16 mouse cellular contexts compared by ENCODE assay signal in the genomic region with DNA sequence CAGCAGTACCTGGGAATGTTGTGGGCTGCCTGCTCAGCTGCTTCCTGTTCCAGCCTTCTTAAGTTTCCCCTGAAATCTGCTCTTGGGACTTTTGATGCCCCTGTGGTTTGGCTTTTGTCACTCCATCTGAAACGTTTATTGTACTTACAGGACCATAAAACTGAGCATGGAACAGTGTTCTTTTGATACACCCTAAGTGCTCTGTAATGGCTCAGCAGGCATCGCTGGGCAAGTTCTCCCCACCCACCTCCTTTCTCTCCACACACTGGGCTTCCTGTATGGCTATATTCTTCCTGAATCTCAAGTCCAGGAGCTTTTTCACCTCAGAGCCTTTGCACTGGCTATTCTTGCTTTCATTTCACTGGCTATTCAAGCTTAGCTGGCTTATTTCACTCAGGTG. TPM values are rescaled to one million over a fixed set of nuclear protein-coding genes. Genes with fewer than 3 reads are reported as not detected.
"Had no signal": no experiment of that assay in that cellular context is flagged by ENCODE, and none has a peak within 500 bp of the region (broad histone marks: within the 10 kb centered on the region; RNA-seq: fewer than 3 reads in every experiment).

No protein-coding gene starts in this region.

- H3K27ac ChIP-seq: kidney, embryonic 15.5 days; left cerebral cortex, adult 2 months; liver, embryonic 13.5 days; lung, embryonic 15.5 days; midbrain, embryonic 12.5 days; neural tube, embryonic 13.5 days; stomach, embryonic 15.5 days had no signal

- H3K9me3 ChIP-seq: kidney, embryonic 15.5 days; liver, embryonic 13.5 days; lung, embryonic 15.5 days; midbrain, embryonic 12.5 days; neural tube, embryonic 13.5 days; stomach, embryonic 15.5 days had no signal

- H3K27me3 ChIP-seq: kidney, embryonic 15.5 days; liver, embryonic 13.5 days; lung, embryonic 15.5 days; midbrain, embryonic 12.5 days; neural tube, embryonic 13.5 days; stomach, embryonic 15.5 days had no signal

- H3K4me3 ChIP-seq: kidney, embryonic 15.5 days; left cerebral cortex, adult 2 months; liver, embryonic 13.5 days; lung, embryonic 15.5 days; midbrain, embryonic 12.5 days; neural tube, embryonic 13.5 days; stomach, embryonic 15.5 days had no signal

- DNase-seq: kidney, adult 11 months; kidney, postnatal 14 days; liver; liver, embryonic 13.5 days; liver, postnatal 0 days; lung, postnatal 14 days; right cerebral cortex, adult 18-20 months; right cerebral cortex, postnatal 4 days; thymus, postnatal 36 days had no signal

- ATAC-seq: liver, postnatal 0 days; midbrain, embryonic 16.5 days had no signal

- H3K36me3 ChIP-seq: kidney, embryonic 15.5 days; liver, embryonic 13.5 days; lung, embryonic 15.5 days; midbrain, embryonic 12.5 days; neural tube, embryonic 13.5 days; stomach, embryonic 15.5 days had no signal

- H3K4me1 ChIP-seq: liver, embryonic 13.5 days; midbrain, embryonic 12.5 days; neural tube, embryonic 13.5 days; stomach, embryonic 15.5 days had no signal

- H3K4me2 ChIP-seq: kidney, embryonic 15.5 days; liver, embryonic 13.5 days; lung, embryonic 15.5 days; midbrain, embryonic 12.5 days; neural tube, embryonic 13.5 days; stomach, embryonic 15.5 days had no signal

- H3K9ac ChIP-seq: kidney, embryonic 15.5 days; liver, embryonic 13.5 days; liver, postnatal 0 days; lung, embryonic 15.5 days; midbrain, embryonic 12.5 days; neural tube, embryonic 13.5 days; stomach, embryonic 15.5 days had no signal

RNA-seq across cellular contexts. Expression of gene Tnfrsf8, which starts 50.2 kb away (rescaled TPM):
- polyA plus RNA-seq: liver, embryonic 13.5 days; midbrain, embryonic 12.5 days; neural tube, embryonic 13.5 days had no signal
